Mouse (Mus musculus) cortical plate, adult 2 months (tissue): ENCODE results near the gene Mapk6.
"Not testable (repeated sequence)": the region's sequence is repeated elsewhere in the genome, so short reads cannot be mapped to it uniquely, and the experiment has no call there.

Experiments
- CTCF ChIP-seq: fragments of 200-500 bp; IDR thresholded peaks from 2 replicates; pipeline ENCODE4 v1.5.1; 2011; ENCODE audit warnings: mild to moderate bottlenecking, control low read depth, low read length; ENCODE audit not compliant: insufficient read depth; ENCODE audit errors: extremely low read depth
- POLR2A ChIP-seq: fragments of 200-500 bp; IDR thresholded peaks from 2 replicates; pipeline ENCODE4 v1.6.1; 2011; ENCODE audit warnings: mild to moderate bottlenecking, low read length, control low read depth; ENCODE audit not compliant: insufficient read depth; ENCODE audit errors: extremely low read depth

- not testable (repeated sequence) for TF ChIP-seq POLR2A, CTCF
Measured at GRCm38 (mm10) chr9:75363702-75364101, 46.1 kb downstream of the Mapk6 start.
